Mouse (Mus musculus): Measurements from ENCODE around the gene Tmem120b.

The Tmem120b gene

DNA sequence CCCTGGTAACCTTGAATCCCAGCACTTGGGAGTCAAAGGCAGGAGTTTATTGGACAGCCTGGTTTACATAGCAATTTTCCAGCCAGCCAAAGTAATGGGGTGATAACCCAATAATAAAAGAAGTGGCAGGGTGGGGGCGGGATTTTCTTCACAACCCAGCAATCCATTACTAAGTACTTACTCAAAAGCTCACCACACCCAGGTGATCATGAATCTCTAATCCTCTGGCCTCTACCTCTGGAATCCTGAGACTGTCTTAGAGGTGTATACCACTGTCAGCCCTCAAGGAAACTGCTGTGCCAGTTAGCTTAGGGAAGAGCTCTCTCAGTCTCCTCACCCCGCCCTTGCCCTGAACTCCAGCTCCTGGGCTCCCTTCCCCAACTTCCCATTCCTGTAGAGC, 18.3 kb downstream of the Tmem120b start:
- no peak for DNase-seq (ENCODE audit: inconsistent age in 2 of 2, low spot score in 1 of 2)

DNA sequence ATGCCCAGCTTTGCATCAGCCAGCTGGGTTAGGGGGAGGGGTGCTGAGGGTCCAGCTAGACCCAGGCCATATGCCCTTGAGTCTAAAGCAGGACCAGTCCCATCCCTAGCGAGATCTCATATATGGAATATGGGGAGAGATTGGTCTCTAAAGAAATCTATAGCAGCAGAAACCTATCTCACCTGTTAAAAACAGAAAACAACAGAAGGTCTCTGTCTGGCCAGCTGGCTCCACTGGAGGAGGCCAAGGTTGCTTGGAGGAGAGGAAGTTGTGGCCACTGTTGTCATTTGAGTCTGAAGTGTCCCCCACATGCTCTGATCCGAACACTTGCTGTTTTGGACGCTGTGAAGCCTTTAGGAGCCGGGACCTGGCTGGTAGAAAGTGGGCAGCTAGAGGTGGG, 20.6 kb downstream of the Tmem120b start:
- no peak for DNase-seq (ENCODE audit: inconsistent age in 2 of 2, low spot score in 1 of 2)

DNA sequence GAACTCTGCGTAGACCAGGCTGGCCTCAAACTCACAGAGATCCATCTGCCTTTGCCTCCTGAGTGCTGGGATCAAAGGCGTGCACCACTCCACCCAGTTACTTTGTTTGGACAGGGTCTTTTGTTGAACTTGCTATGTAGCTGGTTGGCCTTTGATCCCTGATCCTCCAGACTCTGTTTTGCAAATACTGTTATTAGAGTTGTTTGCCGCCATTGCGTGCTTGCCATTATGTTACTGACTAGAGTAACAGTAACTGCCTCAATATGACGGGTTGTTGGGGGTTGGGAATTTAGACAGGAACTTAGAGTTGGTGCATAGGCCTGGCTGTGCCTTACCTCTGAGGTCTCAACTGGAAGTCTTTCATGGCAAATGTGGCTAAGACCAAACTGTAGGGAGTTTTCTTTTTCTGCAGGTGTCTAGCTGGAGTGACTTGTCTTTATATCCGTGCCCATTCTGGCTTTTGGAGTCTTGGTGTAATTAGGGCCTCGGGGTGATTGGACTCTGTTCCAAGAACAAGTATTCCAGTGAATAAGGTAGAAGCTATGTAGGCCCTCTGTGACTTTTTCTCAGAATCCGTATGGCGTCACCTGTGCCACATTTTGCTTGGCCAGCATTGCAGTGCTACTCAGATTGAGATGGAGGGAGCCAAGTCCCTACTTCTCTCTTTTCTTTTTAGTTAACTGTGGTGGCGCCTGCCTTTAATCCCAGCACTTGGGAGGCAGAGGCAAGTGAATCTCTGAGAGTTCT, 22.5 kb downstream of the Tmem120b start:
- DNase-seq (ENCODE audit: inconsistent age in 2 of 2, low spot score in 1 of 2) = no peak

DNA sequence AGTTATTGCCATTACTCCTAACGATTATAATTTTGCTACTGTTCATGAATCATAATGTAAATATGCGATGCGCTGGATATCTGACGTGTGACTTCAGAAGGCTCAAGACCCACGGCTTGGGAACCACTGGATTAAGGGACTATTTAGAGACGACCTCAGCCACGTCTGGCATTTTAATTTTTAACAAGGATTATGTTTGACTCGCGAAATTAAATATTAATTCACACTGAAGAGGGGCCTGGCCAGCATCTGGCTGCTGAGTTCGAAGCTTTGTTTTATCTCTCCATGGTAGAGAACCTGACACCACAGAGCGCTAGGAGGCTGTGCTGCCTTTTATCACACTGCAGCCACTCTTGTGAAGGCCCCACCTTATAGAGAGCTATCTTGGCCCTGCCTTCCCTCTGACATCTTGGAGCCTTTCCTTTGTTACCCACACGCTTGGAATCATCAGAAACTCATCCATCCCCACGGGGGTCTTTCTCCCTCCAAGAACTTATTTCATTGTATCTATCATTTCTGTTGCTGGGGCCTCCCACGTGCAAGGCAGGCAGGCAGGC, 24.9 kb downstream of the Tmem120b start:
- DNase-seq (ENCODE audit: inconsistent age in 2 of 2, low spot score in 1 of 2) = no peak

GRCm38 (mm10) chr5:123094238-123094991, 26.2 kb downstream of the Tmem120b start:
- DNase-seq (ENCODE audit: inconsistent age in 2 of 2, low spot score in 1 of 2) = peak in 1 of 2 experiments; percentile 54

DNA sequence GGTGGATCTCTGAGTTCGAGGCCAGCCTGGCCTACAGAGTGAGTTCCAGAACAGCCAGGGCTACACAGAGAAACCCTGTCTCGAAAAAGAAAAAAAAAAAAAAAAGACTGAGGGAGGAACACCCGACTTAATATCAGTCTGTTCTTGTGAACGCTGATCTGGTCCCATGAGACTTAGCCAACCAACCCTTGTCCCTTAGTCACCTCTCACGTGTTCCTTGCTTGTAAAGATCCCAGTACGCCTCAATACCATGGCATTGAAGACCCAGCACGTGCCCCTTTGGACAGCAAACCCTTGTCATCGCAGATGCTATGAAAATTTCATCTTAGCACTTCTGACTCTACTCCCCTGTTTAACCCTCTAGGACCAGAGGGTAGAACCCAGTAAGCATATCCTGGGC, 28.1 kb downstream of the Tmem120b start:
- DNase-seq (ENCODE audit: inconsistent age in 2 of 2, low spot score in 1 of 2) = no peak

DNA sequence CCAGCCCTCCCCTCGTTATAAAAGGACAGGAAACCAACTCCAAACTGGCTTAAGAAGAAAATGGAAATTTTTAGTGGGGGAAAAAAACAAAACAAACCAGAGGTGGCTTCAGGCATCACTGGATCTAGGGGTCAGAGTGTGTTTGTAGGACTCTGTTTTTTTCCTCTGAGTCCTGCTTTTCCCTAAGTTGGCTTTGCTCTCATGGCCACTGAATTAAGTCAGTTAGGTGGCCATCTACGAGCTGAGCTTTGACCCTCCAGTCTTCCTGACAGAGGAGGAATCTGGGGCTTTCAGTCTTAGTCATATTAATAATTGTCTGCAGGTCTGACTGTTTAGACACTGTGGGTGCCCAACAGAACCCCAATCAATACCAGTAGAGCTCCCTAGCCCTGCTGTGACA, 30.3 kb downstream of the Tmem120b start:
- DNase-seq (ENCODE audit: inconsistent age in 2 of 2, low spot score in 1 of 2) = no peak

DNA sequence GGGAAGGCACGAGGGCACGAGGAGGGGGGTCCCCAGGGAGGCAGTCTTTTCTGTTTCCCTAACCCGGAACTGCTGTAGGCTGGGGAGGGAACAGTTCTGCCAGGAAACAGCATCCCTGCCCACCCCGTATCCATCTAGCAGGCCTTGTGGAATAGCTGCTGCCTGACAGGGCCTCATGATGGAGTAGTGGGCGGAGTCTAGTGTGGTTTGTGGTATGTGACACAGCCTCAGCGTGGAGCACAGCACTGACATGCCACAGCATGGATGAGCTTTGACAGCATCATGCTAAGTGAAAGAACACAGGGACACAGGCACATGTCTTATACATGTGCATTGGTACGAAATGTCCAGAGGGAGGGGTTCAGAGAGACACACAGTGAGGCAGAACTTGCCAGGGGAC, 34.2 kb downstream of the Tmem120b start:
- DNase-seq (ENCODE audit: inconsistent age in 2 of 2, low spot score in 1 of 2) = no peak

- no peak for DNase-seq (ENCODE audit: inconsistent age in 2 of 2, low spot score in 1 of 2)
Observed at GRCm38 (mm10) chr5:123103556-123103955, 35.3 kb downstream of the Tmem120b start.

DNA sequence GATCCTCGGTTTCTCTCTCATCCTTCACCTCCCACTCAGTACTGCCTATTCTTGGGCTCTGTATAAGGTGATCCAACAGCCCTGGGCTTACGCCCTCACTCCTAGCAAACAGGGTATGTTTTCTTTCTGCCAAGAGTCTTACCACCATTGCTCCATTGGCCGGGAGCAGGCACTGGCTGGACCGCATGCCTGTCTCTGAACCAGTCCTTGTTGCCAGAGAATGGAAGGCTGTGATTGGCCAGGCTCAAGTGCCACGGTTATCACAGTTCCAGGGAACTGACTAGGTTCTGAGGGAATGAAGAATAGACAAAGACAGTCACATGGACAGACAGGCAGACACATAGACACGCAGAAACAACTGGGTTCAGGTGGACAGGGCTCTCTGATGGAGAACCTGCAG, 36.6 kb downstream of the Tmem120b start:
- DNase-seq (ENCODE audit: inconsistent age in 2 of 2, low spot score in 1 of 2) = no peak

GRCm38 (mm10) chr5:123109452-123110203, 41.4 kb downstream of the Tmem120b start:
- DNase-seq (ENCODE audit: inconsistent age in 2 of 2, low spot score in 1 of 2) = peak; percentile 65 to 80

DNA sequence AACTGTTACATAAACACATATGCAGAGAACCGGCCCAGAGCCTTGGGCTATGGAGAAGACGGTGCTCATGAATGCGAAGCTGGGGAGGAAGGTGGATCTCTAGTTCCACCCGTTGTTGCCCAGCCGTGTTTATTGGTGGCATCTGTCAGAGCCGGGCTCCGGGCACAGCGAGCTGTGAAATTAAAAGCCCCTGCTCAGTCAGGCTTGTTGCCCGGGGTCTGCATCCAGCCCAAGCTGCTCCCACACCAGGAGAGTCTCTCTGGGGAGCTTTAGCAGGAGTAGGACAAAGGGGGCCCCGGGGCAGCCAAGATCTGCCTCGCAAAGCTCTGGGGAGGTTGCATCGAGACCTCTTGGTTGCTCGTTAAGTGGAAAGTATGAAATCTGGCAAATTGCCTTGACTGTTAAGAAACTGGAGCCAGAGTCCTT, 42.1 kb downstream of the Tmem120b start:
- peak in 1 of 2 experiments; percentile 73 for DNase-seq (ENCODE audit: inconsistent age in 2 of 2, low spot score in 1 of 2)

DNA sequence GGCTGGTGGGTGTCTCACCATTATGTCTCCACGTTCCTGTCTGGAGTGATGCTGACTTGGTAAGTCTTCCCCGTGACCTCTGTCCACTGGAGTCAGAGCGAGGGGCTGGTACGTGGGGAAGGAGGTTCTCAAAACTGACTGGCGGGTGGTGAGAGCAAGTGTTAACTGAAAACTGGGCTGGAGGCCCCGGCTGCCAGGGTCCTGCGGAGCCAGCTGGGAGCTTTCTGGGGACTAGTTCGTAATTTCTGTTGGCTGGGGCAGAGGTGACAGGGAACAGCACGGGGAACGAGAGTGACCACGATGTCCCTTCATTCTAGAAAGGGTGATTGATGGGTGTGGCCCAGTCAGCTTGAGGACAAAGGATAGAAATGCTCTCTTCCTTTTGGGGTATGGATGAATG, 45.9 kb downstream of the Tmem120b start:
- no peak for DNase-seq (ENCODE audit: inconsistent age in 2 of 2, low spot score in 1 of 2)

DNA sequence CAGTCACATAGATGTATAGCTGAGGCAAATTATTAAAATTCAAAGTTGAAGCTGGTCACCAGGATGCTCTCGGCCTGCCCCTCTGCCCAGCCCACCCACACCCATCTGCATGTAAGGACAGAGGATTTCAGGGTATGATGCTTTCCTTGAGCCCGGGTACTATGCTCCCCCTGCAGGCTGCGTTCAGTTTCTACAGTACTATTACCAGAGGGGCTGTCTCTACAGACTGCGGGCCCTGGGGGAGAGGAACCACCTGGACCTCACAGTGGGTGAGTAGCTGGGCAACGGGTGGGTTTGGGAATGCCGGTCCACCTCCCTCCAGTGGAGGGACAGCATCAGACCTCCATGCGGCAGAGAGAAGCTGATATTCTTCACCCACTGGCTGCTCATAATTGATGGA, 46.7 kb downstream of the Tmem120b start:
- no peak for DNase-seq (ENCODE audit: inconsistent age in 2 of 2, low spot score in 1 of 2)

DNA sequence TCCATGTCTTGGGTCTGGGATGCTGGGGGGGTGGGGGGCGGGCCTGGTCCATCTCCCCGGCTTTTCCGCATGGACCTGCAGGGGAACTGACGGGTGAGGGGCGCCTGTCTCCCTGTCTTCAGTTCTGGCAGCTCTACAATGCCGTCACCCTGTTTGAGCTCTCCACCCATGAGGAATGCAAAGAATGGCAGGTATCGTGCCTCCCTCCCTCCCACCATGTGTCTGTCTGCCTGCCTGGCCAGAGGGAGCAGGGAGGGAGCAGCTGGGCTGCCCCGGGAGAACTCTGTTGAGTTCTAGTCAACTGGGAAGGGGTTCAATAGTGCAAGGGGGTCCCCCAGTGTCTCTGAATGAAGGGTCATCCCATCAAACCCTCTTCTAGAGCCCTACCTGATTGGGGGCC, 47.9 kb downstream of the Tmem120b start:
- DNase-seq (ENCODE audit: inconsistent age in 2 of 2, low spot score in 1 of 2) = no peak

DNA sequence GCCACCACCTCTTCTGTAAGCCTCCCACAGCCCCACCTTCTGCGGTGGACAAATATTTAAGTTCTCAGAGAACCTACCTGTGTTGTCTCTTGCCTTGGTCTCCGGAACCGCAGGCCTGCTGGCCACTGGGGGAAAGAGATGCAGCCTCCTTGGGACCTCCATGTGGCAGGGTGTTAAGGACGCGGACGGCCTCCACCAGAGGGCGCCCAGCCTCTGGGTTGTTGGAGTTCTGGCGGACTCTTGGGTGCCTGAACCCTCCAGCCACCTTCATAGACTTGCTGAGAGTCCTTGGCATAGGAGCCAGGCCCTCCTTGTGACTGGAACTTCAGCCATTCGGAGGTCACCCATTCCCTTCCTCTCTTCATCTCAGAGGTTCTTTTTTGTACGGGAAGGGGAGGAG, 49.0 kb downstream of the Tmem120b start:
- peak; percentile 74 to 91 for DNase-seq (ENCODE audit: inconsistent age in 2 of 2, low spot score in 1 of 2)

GRCm38 (mm10) chr5:123117773-123118172, 49.6 kb downstream of the Tmem120b start:
- no peak for DNase-seq (ENCODE audit: inconsistent age in 2 of 2, low spot score in 1 of 2)

DNA sequence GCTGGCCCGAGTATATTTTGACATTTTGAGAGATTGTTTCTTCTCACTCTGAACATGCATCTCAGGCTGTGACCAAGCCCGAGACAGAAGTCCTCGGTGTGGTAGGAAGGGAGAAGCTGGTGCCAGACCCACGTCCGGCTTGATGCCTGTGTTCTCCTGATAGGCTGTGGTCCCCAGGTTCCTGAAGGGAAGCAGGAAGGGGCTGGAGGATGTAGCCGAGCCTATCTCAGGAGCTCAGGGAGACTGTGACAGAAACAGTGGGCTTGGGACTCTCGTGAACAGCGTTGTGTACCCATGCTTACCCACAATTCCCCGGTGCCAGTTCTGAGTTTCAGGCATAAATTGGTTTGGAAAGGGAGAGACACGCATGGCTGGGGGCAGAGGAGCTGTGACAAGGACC, 50.6 kb downstream of the Tmem120b start:
- DNase-seq (ENCODE audit: inconsistent age in 2 of 2, low spot score in 1 of 2) = no peak

DNA sequence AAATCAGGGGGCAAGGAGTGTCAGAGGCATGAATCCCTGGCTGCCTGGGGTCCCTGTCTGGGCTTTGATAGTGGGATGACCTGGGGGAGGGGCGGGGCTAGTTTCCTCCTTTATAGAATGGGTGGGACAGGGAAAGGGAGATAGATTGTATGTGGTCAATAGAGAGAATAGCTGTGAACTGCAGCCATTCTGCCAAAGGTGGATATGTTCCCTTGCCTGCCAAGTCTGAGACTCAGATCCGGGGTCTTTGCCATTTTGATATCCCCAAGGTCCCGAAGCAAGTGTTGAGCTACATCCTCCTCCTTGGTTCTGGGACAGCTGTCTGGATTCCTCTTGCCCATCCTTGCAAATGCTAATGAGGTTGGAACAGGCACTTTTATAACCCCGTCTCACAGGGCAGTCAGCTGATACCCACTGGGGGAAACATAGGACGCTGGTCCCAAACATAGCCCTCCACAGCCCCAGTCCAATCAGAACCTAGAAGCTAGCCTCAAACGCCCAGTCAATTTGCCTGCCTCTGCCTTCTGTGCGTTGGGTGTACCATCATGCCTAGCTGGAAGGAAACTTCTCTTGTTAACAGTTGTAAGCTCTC, 52.5 kb downstream of the Tmem120b start:
- DNase-seq (ENCODE audit: inconsistent age in 2 of 2, low spot score in 1 of 2) = no peak

DNA sequence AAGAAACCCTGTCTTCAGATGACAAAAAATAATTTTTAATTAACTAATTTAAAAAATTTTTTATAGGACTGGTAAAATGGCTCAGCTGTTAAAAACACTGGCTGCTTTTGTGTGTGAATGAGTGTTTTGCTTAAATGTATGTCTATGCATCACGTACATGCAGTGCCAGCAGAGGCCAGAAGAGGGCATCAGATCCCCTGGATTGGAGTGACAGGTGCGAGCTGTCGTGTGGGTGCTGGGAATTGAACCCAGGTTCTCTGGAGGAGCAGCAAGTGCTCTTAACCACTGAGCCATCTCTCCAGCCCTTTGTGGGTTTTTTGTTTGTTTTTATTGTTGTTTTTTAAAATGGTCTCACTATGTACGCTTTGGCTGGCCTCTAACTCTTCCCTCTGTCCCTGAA, 54.0 kb downstream of the Tmem120b start:
- DNase-seq (ENCODE audit: inconsistent age in 2 of 2, low spot score in 1 of 2) = peak in 1 of 2 experiments; percentile 33

- no peak for DNase-seq (ENCODE audit: inconsistent age in 2 of 2, low spot score in 1 of 2)
Observed at GRCm38 (mm10) chr5:123125105-123125504, 56.9 kb downstream of the Tmem120b start.

Data from adrenal gland, adult (tissue).